In the genomic region with DNA sequence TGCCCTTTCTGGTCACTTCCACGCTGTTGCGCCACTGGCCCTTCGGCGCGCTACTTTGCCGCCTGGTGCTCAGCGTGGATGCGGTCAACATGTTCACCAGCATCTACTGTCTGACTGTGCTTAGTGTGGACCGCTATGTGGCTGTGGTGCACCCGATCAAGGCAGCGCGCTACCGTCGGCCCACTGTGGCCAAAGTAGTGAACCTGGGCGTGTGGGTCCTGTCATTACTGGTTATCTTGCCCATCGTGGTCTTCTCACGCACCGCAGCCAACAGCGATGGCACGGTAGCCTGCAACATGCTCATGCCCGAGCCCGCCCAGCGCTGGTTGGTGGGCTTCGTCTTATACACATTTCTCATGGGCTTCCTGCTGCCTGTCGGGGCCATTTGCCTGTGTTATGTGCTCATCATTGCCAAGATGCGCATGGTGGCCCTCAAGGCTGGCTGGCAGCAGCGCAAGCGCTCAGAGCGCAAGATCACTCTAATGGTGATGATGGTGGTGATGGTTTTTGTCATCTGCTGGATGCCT, we compare ENCODE assay signal across 8 mouse cellular contexts. TPM values are rescaled to one million over a fixed set of nuclear protein-coding genes. Genes with fewer than 3 reads are reported as not detected.
DNase-seq lines count a peak whose midpoint lies in the region; ATAC-seq lines count a peak whose summit lies in the region.

No protein-coding gene starts in this region.

- peaks cover 4% of the 10 kb centered on the region for H3K4me1 ChIP-seq in embryonic facial prominence, embryonic 11.5 days (ENCODE audit: control insufficient read depth, insufficient read depth, low read length)
- peaks cover 23% of the 10 kb centered on the region for H3K4me1 ChIP-seq in hindbrain, embryonic 16.5 days (ENCODE audit: control insufficient read depth, insufficient read depth, low read depth, low read length)
- no peaks in the 10 kb centered on the region for H3K4me1 ChIP-seq in liver, embryonic 11.5 days (replicated peaks; ENCODE audit: control insufficient read depth, insufficient read depth, low read length)

- H3K27ac ChIP-seq in embryonic facial prominence, embryonic 11.5 days (replicated peaks; ENCODE audit: low read depth, low read length): no peak overlapping the region
- peak overlapping the region; percentile 70 for H3K27ac ChIP-seq in hindbrain, embryonic 16.5 days (ENCODE audit: low read depth, low read length)
- H3K27ac ChIP-seq in liver, embryonic 11.5 days (ENCODE audit: low read depth, low read length): no peak overlapping the region

- no peaks in the 10 kb centered on the region for H3K36me3 ChIP-seq in embryonic facial prominence, embryonic 11.5 days (replicated peaks; ENCODE audit: control insufficient read depth, insufficient read depth, low read depth, low read length)
- H3K36me3 ChIP-seq in hindbrain, embryonic 16.5 days (ENCODE audit: control insufficient read depth, insufficient read depth, low read length): no peaks in the 10 kb centered on the region
- no peaks in the 10 kb centered on the region for H3K36me3 ChIP-seq in liver, embryonic 11.5 days (ENCODE audit: control insufficient read depth, insufficient read depth, low read length)

- no peaks in the 10 kb centered on the region for H3K9me3 ChIP-seq in embryonic facial prominence, embryonic 11.5 days (replicated peaks; ENCODE audit: control insufficient read depth, low read length)
- H3K9me3 ChIP-seq in hindbrain, embryonic 16.5 days (ENCODE audit: control insufficient read depth, low read length): no peaks in the 10 kb centered on the region
- H3K9me3 ChIP-seq in liver, embryonic 11.5 days (ENCODE audit: control insufficient read depth, low read length): no peaks in the 10 kb centered on the region

- WGBS in embryonic facial prominence, embryonic 11.5 days: 3% methylated on average over 29 of the region's 29 CpGs
- WGBS in hindbrain, embryonic 16.5 days: 1% methylated on average over 29 of the region's 29 CpGs
- WGBS in liver, embryonic 11.5 days: 5% methylated on average over 29 of the region's 29 CpGs

- H3K27me3 ChIP-seq in embryonic facial prominence, embryonic 11.5 days (ENCODE audit: control insufficient read depth, insufficient read depth, low read length): peaks cover 29% of the 10 kb centered on the region
- H3K27me3 ChIP-seq in hindbrain, embryonic 16.5 days (replicated peaks; ENCODE audit: control insufficient read depth, insufficient read depth, low read length): peaks cover 3% of the 10 kb centered on the region
- peaks cover 37% of the 10 kb centered on the region for H3K27me3 ChIP-seq in liver, embryonic 11.5 days (replicated peaks; ENCODE audit: control insufficient read depth, insufficient read depth, low read length)

- H3K9ac ChIP-seq in embryonic facial prominence, embryonic 11.5 days (replicated peaks; ENCODE audit: low read length): no peak overlapping the region
- peak overlapping the region; percentile 78 for H3K9ac ChIP-seq in hindbrain, embryonic 16.5 days (ENCODE audit: low read depth, low read length)
- no peak overlapping the region for H3K9ac ChIP-seq in liver, embryonic 11.5 days (ENCODE audit: low read depth, low read length)

- peak overlapping the region; percentile 93 for H3K4me2 ChIP-seq in embryonic facial prominence, embryonic 11.5 days (ENCODE audit: low read depth, low read length)
- peak overlapping the region; percentile 94 for H3K4me2 ChIP-seq in hindbrain, embryonic 16.5 days (ENCODE audit: low read length)
- peak overlapping the region; percentile 63 for H3K4me2 ChIP-seq in liver, embryonic 11.5 days

- 0 out of 2 replicates have a peak, but pooled peaks have one; percentile 26 for ATAC-seq in embryonic facial prominence, embryonic 11.5 days (replicated peaks; ENCODE audit: insufficient number of reproducible peaks, low FRiP score, low TSS enrichment, low read depth)
- peak; percentile 57 for ATAC-seq in hindbrain, embryonic 16.5 days
- no peak for ATAC-seq in liver, embryonic 11.5 days (replicated peaks; ENCODE audit: low FRiP score)
- no peak for ATAC-seq in monocyte, adult 5-6 weeks (replicated peaks; ENCODE audit: insufficient number of reproducible peaks, low FRiP score, low TSS enrichment, poor library complexity, severe bottlenecking)

- DNase-seq in kidney, adult 18-20 months: peak; percentile 7
- no peak for DNase-seq in kidney, adult 9 months
- DNase-seq in embryonic facial prominence, embryonic 11.5 days (ENCODE audit: low spot score): no peak
- peak; percentile 32 for DNase-seq in liver, embryonic 11.5 days (ENCODE audit: low spot score)
- DNase-seq in right cerebral cortex, postnatal 25 days: peak; percentile 49
- no peak for DNase-seq in thymus, postnatal 36 days

- peak overlapping the region; percentile 40 for H3K4me3 ChIP-seq in embryonic facial prominence, embryonic 11.5 days (ENCODE audit: low read depth, low read length)
- peak overlapping the region; percentile 66 for H3K4me3 ChIP-seq in hindbrain, embryonic 16.5 days (ENCODE audit: low read length)
- H3K4me3 ChIP-seq in liver, embryonic 11.5 days (ENCODE audit: low read depth, low read length): peak overlapping the region; percentile 28

RNA-seq across cellular contexts. Expression of a gene that starts 1.4 kb away (rescaled TPM):
- 1.6 and 1.7 TPM in 2 replicates for polyA plus RNA-seq in embryonic facial prominence, embryonic 11.5 days (2014; fragmentation: Nextera tagmentation; extraction: Ambion mirVana)
- polyA plus RNA-seq in hindbrain, embryonic 16.5 days (2015; fragmentation: Nextera tagmentation; extraction: Ambion mirVana): 21.5 and 23.7 TPM in 2 replicates
- polyA plus RNA-seq in liver, embryonic 11.5 days (2014; fragmentation: Nextera tagmentation; extraction: Ambion mirVana): not detected in 2 replicates
- total RNA-seq in monocyte, adult 5-6 weeks (2017): not detected in 3 replicates

RNA-seq across cellular contexts. Expression of a gene that starts 56.1 kb away (rescaled TPM):
- 5.5 and 6.4 TPM in 2 replicates for polyA plus RNA-seq in embryonic facial prominence, embryonic 11.5 days (2014; fragmentation: Nextera tagmentation; extraction: Ambion mirVana)
- 6.8 and 8.3 TPM in 2 replicates for polyA plus RNA-seq in hindbrain, embryonic 16.5 days (2015; fragmentation: Nextera tagmentation; extraction: Ambion mirVana)
- polyA plus RNA-seq in liver, embryonic 11.5 days (2014; fragmentation: Nextera tagmentation; extraction: Ambion mirVana): 10.7 and 12.9 TPM in 2 replicates
- total RNA-seq in monocyte, adult 5-6 weeks (2017): not detected in 3 replicates

Comparison
In these comparisons a context has a peak if more than half of its experiments do, and no peak if none do; other contexts are left out.
1. DNase-seq: peak in kidney, adult 18-20 months (single experiment), liver, embryonic 11.5 days (single experiment) and right cerebral cortex, postnatal 25 days (single experiment); none in kidney, adult 9 months (single experiment), embryonic facial prominence, embryonic 11.5 days (single experiment) and thymus, postnatal 36 days (0 of 2).
2. ATAC-seq: peak in embryonic facial prominence, embryonic 11.5 days (single experiment) and hindbrain, embryonic 16.5 days (single experiment); none in liver, embryonic 11.5 days (single experiment) and monocyte, adult 5-6 weeks (single experiment).
3. Peak in every context shown above with its lines, with median percentiles within 50 percentile points of each other: H3K4me2 ChIP-seq and H3K4me3 ChIP-seq.